Comparison of ENCODE assay signal across 15 mouse cellular contexts in genomic region chr7:90058636-90059035, GRCm38 (mm10).
A peak's percentile ranks its signal among the peaks of the same experiment; 100 is the strongest.
DNase-seq lines count a peak whose midpoint lies in the region; ATAC-seq and TF ChIP-seq lines count a peak whose summit lies in the region.
"Had no signal": no experiment of that assay in that cellular context is flagged by ENCODE, and none has a peak within 500 bp of the region (broad histone marks: within the 10 kb centered on the region; RNA-seq: fewer than 3 reads in every experiment).

No protein-coding gene starts in this region.

- WGBS in lung, embryonic 14.5 days: 71% methylated on average over 4 of the region's 4 CpGs
- 84% methylated on average over 4 of the region's 4 CpGs for WGBS in embryonic facial prominence, embryonic 10.5 days
- 88% methylated on average over 4 of the region's 4 CpGs for WGBS in forebrain, postnatal 0 days

- ATAC-seq in lung, embryonic 14.5 days (ENCODE audit: insufficient read depth): no peak
- no peak for ATAC-seq in forebrain, postnatal 0 days

- no peak overlapping the region for H3K4me3 ChIP-seq in lung, embryonic 14.5 days (ENCODE audit: low read depth, low read length)
- no peak overlapping the region for H3K4me3 ChIP-seq in embryonic facial prominence, embryonic 10.5 days
- no peak overlapping the region for H3K4me3 ChIP-seq in forebrain, postnatal 0 days (ENCODE audit: low read depth, low read length)
- H3K4me3 ChIP-seq: embryonic facial prominence, embryonic 15.5 days; heart, embryonic 15.5 days; megakaryocyte, embryonic 14.5 days had no signal

- H3K4me2 ChIP-seq in lung, embryonic 14.5 days: no peak overlapping the region
- H3K4me2 ChIP-seq in forebrain, postnatal 0 days (ENCODE audit: low read depth): no peak overlapping the region
- H3K4me2 ChIP-seq: embryonic facial prominence, embryonic 15.5 days; heart, embryonic 15.5 days had no signal

- no peak overlapping the region for H3K27ac ChIP-seq in lung, embryonic 14.5 days (ENCODE audit: low read depth)
- no peak overlapping the region for H3K27ac ChIP-seq in embryonic facial prominence, embryonic 10.5 days (replicated peaks)
- H3K27ac ChIP-seq in forebrain, postnatal 0 days (ENCODE audit: low read depth, low read length): no peak overlapping the region
- H3K27ac ChIP-seq: heart, embryonic 15.5 days had no signal

- no peaks in the 10 kb centered on the region for H3K27me3 ChIP-seq in lung, embryonic 14.5 days (ENCODE audit: insufficient read depth, low read length)
- no peaks in the 10 kb centered on the region for H3K27me3 ChIP-seq in embryonic facial prominence, embryonic 10.5 days (replicated peaks; ENCODE audit: low read depth, poor library complexity, severe bottlenecking)
- H3K27me3 ChIP-seq in forebrain, postnatal 0 days (ENCODE audit: insufficient read depth, low read length): no peaks in the 10 kb centered on the region
- H3K27me3 ChIP-seq: embryonic facial prominence, embryonic 15.5 days; heart, embryonic 15.5 days; megakaryocyte, embryonic 14.5 days had no signal

- no peaks in the 10 kb centered on the region for H3K36me3 ChIP-seq in lung, embryonic 14.5 days (ENCODE audit: insufficient read depth)
- no peaks in the 10 kb centered on the region for H3K36me3 ChIP-seq in embryonic facial prominence, embryonic 10.5 days (replicated peaks)
- H3K36me3 ChIP-seq in forebrain, postnatal 0 days (ENCODE audit: insufficient read depth): no peaks in the 10 kb centered on the region
- H3K36me3 ChIP-seq: embryonic facial prominence, embryonic 15.5 days; heart, embryonic 15.5 days had no signal

- no peak overlapping the region for H3K9ac ChIP-seq in lung, embryonic 14.5 days
- no peak overlapping the region for H3K9ac ChIP-seq in forebrain, postnatal 0 days
- H3K9ac ChIP-seq: embryonic facial prominence, embryonic 15.5 days; heart, embryonic 15.5 days had no signal

- peak; percentile 46 to 73 for DNase-seq in adrenal gland, adult (ENCODE audit: inconsistent age in 2 of 2, low spot score in 1 of 2)
- no peak for DNase-seq in adrenal gland, adult 18-20 months (ENCODE audit: low spot score in 2 of 2)
- DNase-seq in lung, embryonic 14.5 days: peak; percentile 60
- DNase-seq in lung, adult 18-20 months: no peak
- DNase-seq in kidney, postnatal 36 days: peak; percentile 77 to 85
- DNase-seq in cerebellum, adult 11 months: no peak
- DNase-seq in embryonic facial prominence, embryonic 10.5 days (ENCODE audit: low spot score): no peak
- DNase-seq in forebrain, postnatal 0 days: no peak
- DNase-seq: cerebellum, adult 2 months; heart, adult 18-20 months; left cerebral cortex, postnatal 4 days; thymus, adult 2 months had no signal

- no peaks in the 10 kb centered on the region for H3K9me3 ChIP-seq in lung, embryonic 14.5 days (ENCODE audit: low read depth, low read length)
- H3K9me3 ChIP-seq in embryonic facial prominence, embryonic 10.5 days: no peaks in the 10 kb centered on the region
- H3K9me3 ChIP-seq in forebrain, postnatal 0 days (ENCODE audit: low read length): no peaks in the 10 kb centered on the region
- H3K9me3 ChIP-seq: embryonic facial prominence, embryonic 15.5 days; heart, embryonic 15.5 days; megakaryocyte, embryonic 14.5 days had no signal

- no peak for TF ChIP-seq CTCF in lung, embryonic 14.5 days (IDR thresholded peaks at IDR 0.05; ENCODE audit: low read depth)
- no peak for TF ChIP-seq CTCF in forebrain, postnatal 0 days (IDR thresholded peaks at IDR 0.05; ENCODE audit: low read depth)

- peaks cover 24% of the 10 kb centered on the region for H3K4me1 ChIP-seq in lung, embryonic 14.5 days (ENCODE audit: insufficient read depth)
- peaks cover 22% of the 10 kb centered on the region for H3K4me1 ChIP-seq in embryonic facial prominence, embryonic 10.5 days
- H3K4me1 ChIP-seq in forebrain, postnatal 0 days (ENCODE audit: insufficient read depth): no peaks in the 10 kb centered on the region

Comparison
In these comparisons a context has a peak if more than half of its experiments do, and no peak if none do; other contexts are left out.
1. DNase-seq: peak in adrenal gland, adult (2 of 2), lung, embryonic 14.5 days (single experiment) and kidney, postnatal 36 days (2 of 2); none in adrenal gland, adult 18-20 months (0 of 2), lung, adult 18-20 months (0 of 2), cerebellum, adult 11 months (single experiment), embryonic facial prominence, embryonic 10.5 days (single experiment) and forebrain, postnatal 0 days (single experiment).